ENCODE assay signal across 8 mouse cellular contexts in the genomic region with DNA sequence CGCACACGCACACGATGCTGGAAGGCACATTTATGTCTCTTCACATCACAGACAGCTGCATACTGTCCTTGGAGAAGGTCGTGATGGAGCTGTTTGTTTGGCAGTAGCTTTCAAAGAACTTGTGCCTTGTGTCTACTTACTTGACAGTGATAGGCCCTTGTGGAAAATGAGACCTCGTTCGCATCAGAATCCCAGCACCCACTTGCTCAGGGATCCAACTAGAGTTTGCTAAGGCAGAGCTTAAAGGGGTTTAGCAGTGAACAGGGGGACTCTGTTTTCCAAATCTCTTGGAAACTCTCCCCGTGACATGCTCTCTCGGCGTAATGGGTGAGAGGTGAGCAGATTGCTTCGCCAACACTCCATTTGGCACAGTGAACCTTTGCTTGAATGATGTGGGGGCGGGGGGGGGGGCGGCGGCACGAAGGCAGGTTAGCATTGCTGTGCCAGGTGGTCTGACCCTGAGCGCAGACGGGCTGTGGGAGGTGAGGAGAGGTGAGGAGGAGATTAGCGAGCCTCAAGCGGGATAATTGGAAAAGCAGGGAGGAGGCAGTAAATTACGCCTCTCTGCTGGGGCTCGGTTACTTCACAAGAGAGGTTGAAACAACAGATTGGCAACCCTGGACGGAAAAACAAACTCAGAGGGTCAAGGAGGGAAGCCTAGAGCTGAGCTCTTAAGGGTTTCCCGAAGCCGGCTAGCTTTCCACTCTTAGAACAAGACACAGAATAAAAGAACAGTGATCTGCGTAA. TPM values are rescaled to one million over a fixed set of nuclear protein-coding genes. Genes with fewer than 3 reads are reported as not detected.
DNase-seq lines count a peak whose midpoint lies in the region; ATAC-seq lines count a peak whose summit lies in the region.

No protein-coding gene starts in this region.

- H3K4me3 ChIP-seq in liver, embryonic 12.5 days, result no peak overlapping the region
- H3K4me3 ChIP-seq in stomach, embryonic 16.5 days (replicated peaks; ENCODE audit: low read length), result no peak overlapping the region; the same call in 1 of the 2 replicates

- peaks cover 25% of the 10 kb centered on the region for H3K27me3 ChIP-seq in liver, embryonic 12.5 days (replicated peaks)
- no peaks in the 10 kb centered on the region for H3K27me3 ChIP-seq in stomach, embryonic 16.5 days (ENCODE audit: control insufficient read depth, insufficient read depth, low read length)

- no peaks in the 10 kb centered on the region for H3K9me3 ChIP-seq in liver, embryonic 12.5 days (replicated peaks)
- no peaks in the 10 kb centered on the region for H3K9me3 ChIP-seq in stomach, embryonic 16.5 days (replicated peaks; ENCODE audit: control insufficient read depth, low read length)

- intact Hi-C loops in left cerebral cortex, postnatal 25 days (cut with DNase I), result no loop called here

- no peaks in the 10 kb centered on the region for H3K36me3 ChIP-seq in liver, embryonic 12.5 days
- no peaks in the 10 kb centered on the region for H3K36me3 ChIP-seq in stomach, embryonic 16.5 days (ENCODE audit: control insufficient read depth, insufficient read depth, low read length)

- H3K27ac ChIP-seq in liver, embryonic 12.5 days, result no peak overlapping the region
- H3K27ac ChIP-seq in stomach, embryonic 16.5 days (ENCODE audit: low read length), result no peak overlapping the region

- whole genome bisulfite sequencing in liver, embryonic 12.5 days (ENCODE audit: insufficient replicate concordance), result 24% methylated on average over 24 of the region's 24 CpGs
- WGBS in stomach, embryonic 16.5 days, result 18% methylated on average over 24 of the region's 24 CpGs

- no peak for ATAC-seq in liver, embryonic 12.5 days
- ATAC-seq in stomach, embryonic 16.5 days (ENCODE audit: insufficient read depth, low FRiP score), result no peak

- H3K4me1 ChIP-seq in liver, embryonic 12.5 days, result no peaks in the 10 kb centered on the region
- H3K4me1 ChIP-seq in stomach, embryonic 16.5 days (ENCODE audit: control insufficient read depth, insufficient read depth, low read length), result no peaks in the 10 kb centered on the region; the same call in 1 of the 2 replicates

- DNase-seq in adrenal gland, postnatal 10 days, result peak; percentile 55
- DNase-seq in adrenal gland, postnatal 25 days, result no peak
- DNase-seq in retina, postnatal 1 day, result peak; percentile 48
- no peak for DNase-seq in retina, embryonic 14.5 days (ENCODE audit: low spot score)
- no peak for DNase-seq in layer of hippocampus, postnatal 36 days
- no peak for DNase-seq in left cerebral cortex, postnatal 25 days (ENCODE audit: low spot score in 2 of 2)

- H3K4me2 ChIP-seq in liver, embryonic 12.5 days, result peak overlapping the region; percentile 38; the same call in 1 of the 2 replicates
- H3K4me2 ChIP-seq in stomach, embryonic 16.5 days (ENCODE audit: low read depth, low read length), result peak overlapping the region; percentile 49

- H3K9ac ChIP-seq in liver, embryonic 12.5 days, result no peak overlapping the region
- H3K9ac ChIP-seq in stomach, embryonic 16.5 days (ENCODE audit: low read length), result no peak overlapping the region

RNA-seq across cellular contexts. Expression of gene Foxo1, which starts 57.4 kb away (rescaled TPM):
- total RNA-seq in adrenal gland, postnatal 10 days (2021), result 10 to 100 TPM; 25.9 to 42.2 TPM
- total RNA-seq in adrenal gland, postnatal 25 days (2021), result 24.0 and 26.1 TPM in 2 replicates
- 2.5 and 2.6 TPM in 2 replicates for polyA plus RNA-seq in liver, embryonic 12.5 days (2016; fragmentation: Nextera tagmentation; extraction: Ambion mirVana)
- 4.4 and 5.1 TPM in 2 replicates for polyA plus RNA-seq in stomach, embryonic 16.5 days (2015; fragmentation: Nextera tagmentation; extraction: Ambion mirVana)
- 10 to 100 TPM; 21.7 to 24.2 TPM for total RNA-seq in layer of hippocampus, postnatal 36 days (2021)
- total RNA-seq in left cerebral cortex, postnatal 25 days (2021), result 10 to 100 TPM in 1 of 2 experiments, 1 to 10 TPM in 1; 9.0 to 14.9 TPM

Comparison
In these comparisons a context has a peak if more than half of its experiments do, and no peak if none do; other contexts are left out.
1. DNase-seq: peak in adrenal gland, postnatal 10 days (single experiment) and retina, postnatal 1 day (single experiment); none in adrenal gland, postnatal 25 days (single experiment), retina, embryonic 14.5 days (single experiment), layer of hippocampus, postnatal 36 days (0 of 2) and left cerebral cortex, postnatal 25 days (0 of 2).